Mouse (Mus musculus) effector memory CD4-positive, alpha-beta T cell, adult 7 months (primary cell): ENCODE data around the gene Ceacam16. TPM values are rescaled to one million over a fixed set of nuclear protein-coding genes. Genes with fewer than 3 reads are reported as not detected.

Experiments
- polyA plus RNA-seq: library from polyadenylated mRNA; unstranded; fragments of 100-300 nt; shearing (Covaris generic); gene quantifications from one replicate; pipeline ENCODE4 v1.2.1, GENCODE M21; 2017

Ceacam16 gene
- polyA plus RNA-seq: not detected

GRCm38 (mm10) chr7:19861199-19861598 lies at the start of gene Ceacam16:
TSS of gene Ceacam16 (minus strand) at chr7:19861299.

GRCm38 (mm10) chr7:19887849-19888248 lies 26.8 kb upstream of the Ceacam16 start, which contains the start of gene Ceacam19:
TSS of gene Ceacam19 (minus strand) at chr7:19887965.

DNA sequence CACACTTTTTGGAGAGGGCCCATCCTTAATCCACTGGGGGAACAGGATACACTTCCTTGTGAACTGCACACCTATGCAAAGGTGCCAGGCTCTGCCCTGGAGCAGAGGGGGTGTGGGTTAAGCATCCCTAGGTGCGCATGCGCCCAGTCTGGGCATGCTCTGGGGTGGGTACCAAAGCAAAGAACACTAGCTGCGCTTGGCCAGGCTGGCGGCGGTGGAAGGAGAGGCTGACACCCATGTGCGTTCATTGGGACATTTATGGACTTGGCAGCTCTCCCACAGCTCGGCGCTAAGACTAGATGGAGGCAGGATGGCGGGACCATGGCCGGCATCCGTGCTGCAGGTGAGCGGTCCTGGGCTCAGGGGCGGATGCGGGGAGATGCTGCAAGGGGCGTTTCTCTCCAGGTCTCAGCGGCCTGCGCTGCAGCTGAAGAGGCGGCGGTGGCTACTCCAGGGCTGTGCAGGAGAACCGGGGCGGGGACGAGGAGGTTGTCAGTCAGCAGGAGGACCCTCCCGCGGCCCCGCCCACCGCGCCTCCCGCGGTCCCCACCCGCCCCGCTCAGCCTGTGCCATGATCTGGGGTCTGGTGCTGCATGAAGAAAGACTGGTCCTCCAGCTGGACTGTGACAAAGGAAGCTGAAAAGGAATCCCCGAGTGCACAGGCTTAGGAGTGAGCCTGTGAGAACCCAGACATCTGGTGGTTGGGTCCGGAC lies 9.1 kb downstream of the Ceacam16 start, which contains the start of gene Gm19345:
TSS of gene Gm19345 (plus strand) at position 146 of the 713 bp plus-strand sequence.

DNA sequence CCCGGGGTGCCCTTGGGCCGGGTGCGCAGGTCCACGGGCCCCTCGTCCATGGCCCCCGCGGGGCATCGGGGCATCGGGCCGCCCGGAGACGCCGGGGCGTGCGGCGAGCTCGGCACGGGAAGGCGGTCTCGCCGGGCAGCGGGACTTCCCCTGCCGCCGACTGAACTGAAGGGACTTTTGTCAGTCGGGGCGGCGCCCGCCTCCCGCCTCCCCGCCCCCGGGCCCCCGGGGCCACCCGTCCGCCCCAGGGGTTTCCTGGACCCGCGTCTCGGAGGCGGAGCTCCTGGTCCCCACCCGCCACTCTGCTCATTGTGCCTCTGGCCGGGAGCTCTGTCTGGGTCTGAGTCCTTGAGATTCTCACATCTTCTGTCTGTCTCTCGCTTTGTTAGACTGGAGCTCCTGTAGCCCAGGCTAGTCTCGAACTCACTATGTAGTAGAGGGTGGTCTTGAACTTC lies 38.5 kb downstream of the Ceacam16 start, which contains the start of gene Bcl3:
TSS of gene Bcl3 (minus strand) at position 167 of the 455 bp plus-strand sequence.

Other genes starting within 250 kb of the Ceacam16 start
- 249 TPM for gene Relb, start 231.9 kb downstream of the Ceacam16 start, polyA plus RNA-seq
- gene Clptm1, start 196.3 kb downstream of the Ceacam16 start, polyA plus RNA-seq: 121 TPM
- not detected for gene Apoc2, start 183.4 kb downstream of the Ceacam16 start, polyA plus RNA-seq
- not detected for gene Gm44805, start 179.9 kb downstream of the Ceacam16 start, polyA plus RNA-seq
- gene Apoc4, start 179.8 kb downstream of the Ceacam16 start, polyA plus RNA-seq: 0.18 TPM
- gene Apoc1, start 168.6 kb downstream of the Ceacam16 start, polyA plus RNA-seq: not detected
- gene Apoe, start 162.1 kb downstream of the Ceacam16 start, polyA plus RNA-seq: 1.3 TPM
- 63.8 TPM for gene Tomm40, start 145.9 kb downstream of the Ceacam16 start, polyA plus RNA-seq
- gene Nectin2, start 110.8 kb downstream of the Ceacam16 start, polyA plus RNA-seq: not detected
- gene Bcam, start 90.3 kb downstream of the Ceacam16 start, polyA plus RNA-seq: 0.65 TPM
- gene Cblc, start 64.5 kb downstream of the Ceacam16 start, polyA plus RNA-seq: not detected
- gene Bcl3, start 38.5 kb downstream of the Ceacam16 start, polyA plus RNA-seq: 199 TPM
- not detected for gene Gm19345, start 9.3 kb downstream of the Ceacam16 start, polyA plus RNA-seq
- not detected for gene Ceacam19, start 26.7 kb upstream of the Ceacam16 start, polyA plus RNA-seq
- 42.3 TPM for gene Pvr, start 59.9 kb upstream of the Ceacam16 start, polyA plus RNA-seq
- 0.94 TPM for gene Igsf23, start 89.5 kb upstream of the Ceacam16 start, polyA plus RNA-seq
- gene Ceacam20, start 104.1 kb upstream of the Ceacam16 start, polyA plus RNA-seq: 0.18 TPM
- 0.26 TPM for gene Nlrp9b, start 130.2 kb upstream of the Ceacam16 start, polyA plus RNA-seq
- 0.87 TPM for gene Vmn1r91, start 238.4 kb upstream of the Ceacam16 start, polyA plus RNA-seq